Mouse (Mus musculus) liver, embryonic 14.5 days (tissue): ENCODE results near the gene Cfdp1.

Experiments used
- CTCF ChIP-seq: IDR thresholded peaks from 2 replicates; pipeline ENCODE4 v1.5.1; 2016; ENCODE audit warnings: antibody characterized with exemption, low read depth, control low read depth
- EP300 ChIP-seq: IDR thresholded peaks from 2 replicates; pipeline ENCODE4 v1.6.1; 2016; ENCODE audit warnings: antibody characterized with exemption, low read depth

GRCm38 (mm10) chr8:111787683-111788082 lies 66.4 kb downstream of the Cfdp1 start:
- TF ChIP-seq CTCF, result no peak
- TF ChIP-seq EP300, result no peak
